Mouse (Mus musculus): ENCODE results near the gene Ap4b1.

- no peak for TF ChIP-seq CTCF (IDR thresholded peaks at IDR 0.05; ENCODE audit: borderline replicate concordance, control insufficient read depth, extremely low read depth, insufficient read depth, low read length, poor library complexity)
- TF ChIP-seq POLR2A (IDR thresholded peaks at IDR 0.05; ENCODE audit: control insufficient read depth, extremely low read depth, insufficient read depth, low read length, poor library complexity): no peak
These were observed 58.2 kb downstream of the Ap4b1 start for GRCm38 (mm10) chr3:103867424-103867971.

All from thymus, adult 2 months (tissue).